Mouse (Mus musculus) CD4-positive, CD25-positive, alpha-beta regulatory T cell, adult 4 months (primary cell): Measurements from ENCODE around the gene Phf8. TPM values are rescaled to one million over a fixed set of nuclear protein-coding genes. Genes with fewer than 3 reads are reported as not detected.
A peak's percentile ranks its signal among the peaks of the same experiment; 100 is the strongest.
"Not testable (repeated sequence)": the region's sequence is repeated elsewhere in the genome, so short reads cannot be mapped to it uniquely, and the experiment has no call there.

Experiments
- ATAC-seq: one replicate; pipeline ENCODE4 v1.8.0; 2017
- polyA plus RNA-seq, 2 experiments: library from polyadenylated mRNA; unstranded; fragments of 100-300 nt; shearing (Covaris generic); gene quantifications; one replicate each; pipeline ENCODE4 v1.2.1; 2017

Gene Phf8
- polyA plus RNA-seq: 10 to 100 TPM; 38.9 to 53.6 TPM

DNA sequence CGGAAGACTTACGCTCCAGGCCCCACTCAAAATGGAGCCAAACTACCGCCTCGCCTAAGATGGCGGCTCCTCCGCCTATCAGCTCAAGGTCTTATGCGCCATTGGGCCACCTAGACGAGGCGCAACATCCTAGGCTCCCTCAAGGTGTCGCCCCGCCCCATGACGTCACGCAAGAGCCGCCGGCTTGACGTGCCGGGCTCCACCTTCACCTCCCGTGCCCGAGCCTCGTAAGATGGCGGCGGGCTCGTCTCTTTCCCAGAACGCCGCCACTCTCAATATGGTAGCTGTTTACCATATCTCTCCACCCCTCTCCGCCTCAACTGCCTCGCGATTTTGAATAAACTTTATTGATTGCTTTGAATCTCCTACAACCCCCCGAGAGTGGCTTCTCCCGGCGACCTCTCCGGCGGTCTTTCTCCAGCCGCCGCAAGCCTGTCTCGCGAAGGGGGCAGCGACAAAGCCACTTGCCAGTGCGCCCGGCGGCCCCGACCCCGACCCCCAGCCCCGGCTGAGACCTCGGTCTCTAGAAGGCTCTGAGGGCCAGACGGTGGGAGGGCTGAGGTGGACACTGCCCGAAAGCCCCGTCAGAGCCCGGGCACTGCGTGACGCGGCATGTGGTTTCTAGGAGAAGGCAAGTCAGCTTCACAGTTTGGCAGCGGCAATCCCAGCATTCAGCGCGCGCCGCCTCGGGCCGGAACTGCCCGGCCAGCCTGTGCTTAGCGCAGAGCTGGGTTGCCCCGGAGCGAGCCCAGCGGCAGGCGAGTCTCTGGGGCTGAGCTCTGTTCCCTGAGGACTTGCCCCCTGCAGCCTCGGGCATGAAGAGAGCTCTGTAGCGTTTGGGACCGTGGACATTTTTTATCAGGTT is at the start of gene Phf8:
Gene Phf8, plus strand, starts transcription at position 215 of the 865 bp plus-strand sequence.
- ATAC-seq: peak; percentile 88

DNA sequence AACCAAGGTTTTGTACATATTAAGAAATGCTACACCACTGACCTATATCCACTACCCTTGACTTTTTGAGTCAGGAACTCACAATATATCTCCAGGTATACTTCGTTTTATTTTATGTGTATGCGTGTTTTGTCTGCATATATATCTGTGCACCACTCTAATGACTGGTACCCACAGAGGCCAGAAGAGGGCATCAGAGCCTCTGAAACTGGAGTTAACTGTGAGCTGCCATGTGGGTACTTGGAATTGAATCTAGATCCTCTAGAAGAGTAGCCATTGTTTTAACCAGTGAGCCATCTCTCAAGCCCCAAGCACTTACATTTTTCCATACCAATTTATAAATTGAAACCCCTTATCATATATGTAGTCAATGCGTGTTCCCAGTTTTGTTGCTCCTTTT is 32.3 kb upstream of the Phf8 start:
- ATAC-seq: no peak

DNA sequence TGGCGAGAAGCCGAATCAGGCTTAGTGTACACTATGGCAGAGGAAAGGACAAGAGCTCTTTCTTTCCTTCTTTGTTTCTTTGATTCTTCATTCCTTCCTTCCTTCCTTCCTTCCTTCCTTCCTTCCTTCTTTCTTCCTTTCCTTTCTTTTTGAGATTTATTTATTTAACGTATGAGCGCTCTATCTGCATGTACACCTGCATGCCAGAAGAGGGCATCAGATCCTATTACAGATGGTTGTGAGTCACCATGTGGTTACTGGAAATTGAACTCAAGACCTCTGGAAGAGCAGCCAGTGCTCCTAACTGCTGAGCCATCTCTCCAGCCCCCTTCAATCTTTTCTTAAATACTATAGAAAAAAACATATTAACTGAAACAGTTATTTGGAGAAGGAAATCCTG is 27.2 kb upstream of the Phf8 start:
- ATAC-seq: not testable (repeated sequence)

DNA sequence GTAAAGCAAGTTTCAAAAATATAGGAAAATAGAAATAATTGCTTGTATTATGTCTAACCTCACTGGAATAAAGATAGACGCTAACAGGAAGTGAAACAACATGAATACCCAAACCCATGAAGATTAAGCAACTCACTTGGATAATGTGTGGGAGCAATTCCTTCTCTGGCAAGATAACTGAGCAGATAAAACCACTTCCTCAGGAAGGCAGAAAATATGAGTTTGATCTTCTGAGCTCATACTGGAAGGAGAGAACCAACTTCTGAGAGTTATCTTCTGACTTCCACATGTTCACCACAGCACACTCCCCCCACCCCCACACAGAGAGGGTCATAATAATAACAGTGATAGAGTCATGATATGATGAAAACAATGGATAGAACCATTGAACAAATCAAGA is 23.9 kb upstream of the Phf8 start:
- no peak for ATAC-seq

DNA sequence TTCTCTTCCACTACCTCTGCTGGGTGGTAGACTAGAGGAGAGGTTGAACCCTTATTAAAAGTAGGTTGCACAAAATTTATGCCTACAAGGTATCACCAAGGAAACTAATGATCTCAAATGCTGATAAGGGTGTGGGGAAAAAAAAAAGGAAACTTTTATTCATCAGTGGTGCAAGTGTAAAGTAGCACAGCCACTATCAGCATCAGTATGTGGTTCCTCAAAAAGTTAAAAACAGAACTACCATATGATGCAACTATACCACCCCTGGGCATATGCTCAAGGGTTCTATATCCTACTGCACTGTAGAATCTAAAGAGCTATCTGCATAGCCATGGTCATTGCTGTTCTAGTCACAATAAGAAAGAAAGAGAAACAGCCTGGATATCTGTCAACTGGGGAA is 11.9 kb upstream of the Phf8 start:
- peak; percentile 32 for ATAC-seq

DNA sequence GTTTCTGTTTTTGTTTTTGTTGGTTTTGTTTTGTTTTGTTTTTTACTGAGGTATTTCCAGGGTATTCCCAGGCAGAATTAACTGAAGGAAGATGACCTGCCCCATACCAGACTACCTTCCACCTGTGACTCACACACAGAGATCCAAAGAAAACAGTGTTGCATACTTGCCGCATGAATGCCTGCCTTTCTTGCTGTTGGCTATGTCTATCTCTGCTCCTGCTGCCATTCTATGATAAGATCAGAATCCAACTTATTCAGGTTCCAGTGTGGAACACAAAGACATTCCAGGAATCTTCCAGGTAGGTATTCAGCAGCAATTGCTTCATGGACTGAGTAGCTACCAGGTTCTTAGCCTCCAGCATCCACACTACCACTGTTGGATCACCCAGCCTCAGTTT is 10.6 kb upstream of the Phf8 start:
- no peak for ATAC-seq

DNA sequence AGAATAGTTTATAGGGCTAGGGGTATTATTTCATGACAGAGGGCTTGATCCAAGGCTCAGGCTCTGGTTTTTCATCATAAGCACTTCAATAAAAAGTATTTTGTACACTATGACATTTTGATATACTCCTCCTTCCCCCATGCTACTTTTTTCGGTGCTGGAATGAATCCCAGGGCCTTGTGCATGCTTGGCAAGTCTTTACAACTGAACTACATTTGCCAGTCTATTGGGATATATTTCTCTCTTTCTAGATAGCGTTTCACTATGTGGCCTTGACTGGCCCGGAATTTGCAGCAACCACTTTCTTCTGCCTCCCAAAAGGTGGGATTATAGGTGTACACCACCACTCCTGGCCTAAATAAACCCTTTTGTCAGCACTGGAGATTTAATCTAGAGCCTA is 7.4 kb upstream of the Phf8 start:
- ATAC-seq: no peak

DNA sequence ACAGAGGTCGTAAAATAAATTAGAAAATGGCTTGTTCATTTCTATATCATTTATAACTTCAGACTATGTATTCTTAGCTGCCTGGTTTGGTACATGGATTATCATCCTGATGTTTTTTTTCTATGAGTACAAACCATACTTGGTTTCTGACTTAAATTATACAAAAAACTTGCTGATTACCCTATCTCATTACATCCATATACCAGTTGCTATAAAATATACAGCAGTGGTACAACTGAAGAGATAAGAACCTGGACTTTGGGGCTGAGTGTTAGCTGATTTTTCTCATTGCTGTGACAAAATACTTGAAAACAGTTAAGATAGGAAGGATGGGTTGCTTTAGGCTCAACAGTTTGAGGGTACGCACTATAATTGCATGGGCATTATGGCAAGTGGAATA is 6.8 kb upstream of the Phf8 start:
- no peak for ATAC-seq

DNA sequence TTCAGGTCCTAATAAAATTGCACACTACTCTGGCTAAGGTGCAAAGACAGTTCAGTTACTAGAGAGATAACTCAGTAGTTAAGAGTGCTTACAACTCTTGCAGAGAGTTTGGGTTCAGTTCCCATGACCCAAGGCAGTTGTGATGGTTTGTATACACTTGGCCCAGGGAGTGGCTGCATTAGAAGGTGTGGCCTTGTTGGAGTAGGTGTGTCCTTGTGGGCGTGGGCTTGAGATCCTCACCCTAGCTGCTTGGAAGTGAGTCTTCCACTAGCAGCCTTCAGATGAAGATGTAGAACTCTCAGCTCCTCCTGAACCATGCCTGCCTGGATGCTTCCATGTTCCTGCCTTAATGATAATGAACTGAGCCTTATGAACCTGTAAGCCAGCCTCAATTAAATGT is 2.3 kb upstream of the Phf8 start:
- ATAC-seq: no peak

DNA sequence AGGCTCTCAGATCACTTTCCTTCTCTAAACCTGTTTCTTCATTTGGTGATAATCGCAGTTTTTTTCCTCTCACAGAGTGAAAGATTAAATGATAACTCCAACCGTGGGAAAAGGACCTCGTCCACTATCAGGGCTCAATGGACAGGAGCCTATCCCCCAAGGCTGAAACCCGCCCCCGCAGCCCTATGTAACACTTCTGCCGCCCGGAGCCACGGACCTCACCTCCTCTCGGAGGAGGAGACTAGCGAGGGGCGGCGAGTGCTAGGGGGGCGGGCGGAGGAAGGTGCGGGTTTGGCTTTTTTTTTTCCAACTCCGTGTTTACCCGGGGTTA is 380 bp upstream of the Phf8 start:
- ATAC-seq: no peak

DNA sequence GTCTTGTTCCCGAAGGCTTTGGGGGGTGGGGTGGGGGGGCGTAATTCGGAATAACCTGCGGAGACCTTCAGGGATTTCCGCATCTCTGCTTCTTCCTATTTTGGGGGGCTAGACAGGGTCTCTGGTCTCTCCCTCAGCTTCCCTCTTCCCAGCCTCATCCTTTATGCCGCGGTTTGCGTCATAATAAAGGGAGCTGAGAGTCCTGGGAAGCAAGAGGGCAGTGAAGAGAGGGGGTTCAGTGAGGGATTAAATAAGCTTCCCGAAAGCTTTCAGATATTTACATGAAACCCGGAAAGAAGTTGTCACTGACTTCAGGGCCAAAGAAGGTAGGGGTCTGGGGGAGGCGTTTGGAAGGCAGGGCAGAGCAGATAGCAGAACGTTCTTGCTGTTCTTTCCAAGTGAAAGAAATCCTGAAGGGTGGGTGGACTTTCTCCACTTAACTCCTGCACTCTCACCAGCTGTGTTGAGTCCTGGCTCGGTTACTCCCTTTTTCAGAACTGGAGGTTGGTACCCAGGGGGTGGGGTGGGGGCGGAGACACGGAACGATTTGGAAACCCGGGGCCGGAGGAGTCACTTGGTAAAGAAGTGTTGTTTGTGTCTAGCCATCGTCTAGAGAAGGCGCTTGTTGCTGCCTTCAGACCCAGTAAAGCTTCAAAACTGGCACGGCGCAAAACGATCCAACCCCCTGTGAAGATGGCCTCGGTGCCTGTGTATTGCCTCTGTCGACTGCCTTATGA is 1.5 kb downstream of the Phf8 start:
- no peak for ATAC-seq

DNA sequence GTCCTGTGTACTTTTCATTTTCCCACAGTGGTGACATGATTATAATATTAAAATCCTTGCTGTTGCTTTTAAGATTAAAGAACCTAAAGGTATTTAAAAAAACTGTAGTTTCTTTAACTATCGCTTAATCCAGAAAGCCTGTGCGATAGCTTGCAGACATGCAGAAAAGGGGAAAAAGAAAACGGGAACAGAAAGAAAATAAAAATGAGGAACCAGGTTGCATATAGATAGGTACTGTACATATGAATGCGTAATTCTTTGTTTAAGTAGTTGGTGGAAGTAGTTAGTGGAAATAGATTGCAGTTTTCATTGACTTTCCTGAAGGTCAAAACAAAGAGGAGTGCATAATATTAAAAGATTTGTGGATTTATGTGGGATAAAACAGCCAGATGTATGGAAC is 32.9 kb downstream of the Phf8 start:
- ATAC-seq: no peak

DNA sequence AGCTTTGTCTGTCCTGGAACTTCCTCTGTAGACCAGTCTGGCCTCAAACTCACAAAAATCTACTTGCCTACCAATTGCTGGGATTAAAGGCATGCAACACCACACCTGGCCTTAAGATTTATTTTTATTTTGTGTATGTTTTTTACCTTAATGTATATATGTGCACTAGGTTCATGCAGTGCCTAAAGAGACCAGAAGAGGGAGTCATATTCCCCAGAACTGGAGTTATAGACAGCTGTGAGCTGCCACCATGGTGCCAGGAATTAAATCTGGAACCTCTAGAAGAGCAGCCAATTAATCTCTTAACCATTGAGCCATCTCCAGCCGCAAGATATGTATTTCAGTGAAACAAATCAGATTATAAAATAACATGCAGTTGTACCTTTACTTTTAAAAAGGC is 54.7 kb downstream of the Phf8 start:
- ATAC-seq: no peak

DNA sequence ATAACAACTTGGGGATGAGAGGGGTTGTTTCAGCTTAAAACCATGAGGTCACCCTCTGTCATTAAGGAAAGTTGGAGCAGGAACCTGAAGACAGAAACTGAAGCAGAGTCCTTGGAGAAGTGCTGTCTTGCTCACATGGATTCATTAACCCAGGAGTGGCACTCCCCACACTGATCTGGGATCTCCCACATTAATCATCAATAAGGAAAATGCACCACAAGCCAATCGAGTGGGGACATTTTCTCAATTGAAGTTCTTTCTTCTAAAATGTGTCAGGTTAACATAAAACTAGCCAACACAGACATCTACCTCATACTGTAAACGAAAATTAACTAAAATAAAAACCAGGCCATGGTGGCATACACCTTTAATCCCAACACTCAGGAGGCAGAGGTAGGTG is 122.9 kb downstream of the Phf8 start:
- ATAC-seq: no peak

DNA sequence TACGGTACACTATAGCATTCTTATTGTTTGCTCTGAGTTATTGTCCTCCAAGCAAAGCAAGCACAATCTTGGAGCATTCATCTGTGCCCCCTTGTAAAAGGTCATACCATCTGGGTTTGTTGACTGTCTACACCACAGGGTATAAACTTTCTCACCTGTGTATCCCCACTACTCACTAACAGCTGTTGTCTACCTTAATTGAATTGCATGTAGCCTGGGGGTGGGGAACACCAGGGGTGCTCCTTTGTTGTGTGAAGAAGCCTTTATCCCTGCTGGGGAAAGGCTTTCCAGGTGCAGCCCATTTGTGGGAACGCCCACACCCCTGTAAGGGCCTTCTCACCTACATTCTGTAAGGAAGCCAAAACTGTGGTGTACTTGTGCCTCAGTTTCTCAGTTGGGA is 133.3 kb downstream of the Phf8 start:
- ATAC-seq: no peak

DNA sequence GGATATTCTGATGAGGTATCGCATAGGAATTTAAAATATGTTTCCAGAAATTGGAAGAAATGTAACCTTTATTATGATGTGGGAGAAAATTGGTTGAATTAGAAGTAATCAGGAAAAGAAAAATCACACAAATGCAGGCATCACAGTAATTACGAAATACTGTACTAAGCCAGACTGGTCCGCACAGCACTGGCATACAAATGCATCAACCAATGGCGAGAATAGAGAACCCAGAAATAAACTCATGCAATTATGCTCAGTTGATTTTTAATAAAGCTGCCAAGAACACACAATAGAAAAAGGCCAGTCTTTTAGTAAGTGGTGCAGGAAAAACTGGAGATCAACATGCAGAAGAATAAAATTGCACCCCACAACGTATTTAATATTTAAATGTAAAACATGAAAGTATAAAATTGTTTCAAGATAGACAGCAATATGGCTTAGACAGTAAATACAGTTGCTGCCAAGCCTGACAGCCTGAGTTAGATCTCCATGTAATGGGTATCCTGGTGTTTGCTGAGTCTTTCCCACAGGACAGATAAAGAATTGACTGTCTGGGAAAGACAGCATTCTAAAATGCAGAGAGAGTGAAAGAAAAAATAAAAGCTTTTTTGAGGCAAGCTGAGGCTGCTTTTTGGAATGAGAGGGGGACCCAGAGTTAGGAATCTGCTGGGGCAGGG is 154.2 kb downstream of the Phf8 start:
- no peak for ATAC-seq

Other genes starting within 250 kb of the Phf8 start
- gene Fam120c, start 176.5 kb upstream of the Phf8 start, polyA plus RNA-seq: 1 to 10 TPM; 1.3 to 1.7 TPM